Mouse (Mus musculus): ENCODE results near the gene 1700034J05Rik. TPM values are rescaled to one million over a fixed set of nuclear protein-coding genes. Genes with fewer than 3 reads are reported as not detected.

Gene 1700034J05Rik
- polyA plus RNA-seq (2015; fragmentation: Nextera tagmentation; extraction: Ambion mirVana), result 0.14 and 0.21 TPM in 2 replicates

DNA sequence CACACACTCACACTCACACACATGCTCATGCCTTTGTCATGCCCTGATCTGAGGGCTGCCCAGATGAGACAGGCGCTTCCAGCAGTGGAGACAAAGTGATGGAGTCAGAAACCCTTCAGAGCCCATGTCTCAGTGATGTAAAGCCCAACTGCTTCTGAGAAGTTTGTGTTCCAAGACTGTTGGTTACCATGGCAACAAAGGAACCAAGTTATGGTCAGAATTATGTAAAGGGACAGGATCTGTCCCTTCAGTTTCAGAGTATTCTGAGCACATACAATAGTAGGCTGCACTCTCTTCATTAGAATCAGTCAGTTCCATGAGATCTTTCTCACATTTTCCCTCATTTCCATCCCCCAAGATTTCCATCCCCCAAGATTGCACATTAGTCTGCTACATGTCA is at the start of gene 1700034J05Rik:
Gene 1700034J05Rik, minus strand, starts transcription at position 165 of the 400 bp plus-strand sequence.
- H3K4me3 ChIP-seq (replicated peaks; ENCODE audit: low read length), result no peak within 1 kb of the TSS
- 95% methylated on average over 1 of the region's 1 CpGs for WGBS

DNA sequence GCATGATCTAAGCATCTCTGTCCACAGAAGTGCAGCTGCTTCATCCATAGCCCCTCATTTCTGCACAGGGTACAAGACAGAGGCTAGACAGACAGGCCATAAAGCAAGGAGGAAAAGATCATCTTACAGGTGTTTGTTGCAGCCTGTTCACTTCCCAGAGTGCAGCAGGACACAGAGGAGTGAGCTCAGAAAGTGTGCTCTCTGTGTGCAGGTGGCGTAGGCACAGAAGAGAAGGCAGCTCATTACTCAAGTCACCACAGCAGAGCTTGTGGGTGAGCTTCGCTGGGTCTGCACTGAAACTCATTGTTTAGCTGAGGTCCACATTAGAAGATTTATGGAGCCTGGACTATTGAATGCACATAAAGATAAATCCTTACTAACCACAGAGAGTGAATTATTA is 45.5 kb upstream of the 1700034J05Rik start:
- ATAC-seq (ENCODE audit: insufficient read depth, low FRiP score), result no peak

More for the DNA sequence above, at the start of gene 1700034J05Rik:
- Histone ChIP-seq H3K9ac (ENCODE audit: low read length) (no peak within 1 kb of the TSS), H3K4me1 (ENCODE audit: control insufficient read depth, insufficient read depth, low read length) (peaks cover 5% of the 10 kb centered on the region; the same call in 1 of the 2 replicates), H3K9me3 (replicated peaks; ENCODE audit: control insufficient read depth, low read length) (no peaks in the 10 kb centered on the region), H3K27me3 (ENCODE audit: control insufficient read depth, insufficient read depth, low read length) (no peaks in the 10 kb centered on the region), H3K36me3 (ENCODE audit: control insufficient read depth, insufficient read depth, low read length) (no peaks in the 10 kb centered on the region), H3K27ac (ENCODE audit: low read length) (no peak within 1 kb of the TSS), H3K4me2 (ENCODE audit: low read depth, low read length) (no peak within 1 kb of the TSS)
- ATAC-seq (ENCODE audit: insufficient read depth, low FRiP score), result no peak

DNA sequence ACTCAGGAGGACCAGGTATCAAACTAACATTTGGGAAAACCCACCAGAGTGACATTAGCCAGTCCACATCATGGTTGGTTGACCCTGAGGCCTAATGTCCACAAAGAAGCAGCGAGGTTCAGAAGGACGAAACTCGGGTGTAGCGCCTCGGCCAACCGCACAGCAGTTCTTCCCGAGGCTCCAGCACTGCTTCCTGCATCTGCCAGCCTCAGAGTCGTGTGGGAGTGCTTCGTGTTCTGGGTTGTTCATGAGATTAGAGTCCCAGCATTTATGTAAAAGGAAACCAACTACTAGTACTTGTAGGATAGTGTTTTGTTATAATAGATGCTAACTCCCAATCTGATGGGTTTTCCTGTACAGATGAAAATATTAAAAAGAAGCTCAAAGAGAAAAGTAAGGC is 45.1 kb upstream of the 1700034J05Rik start:
- Histone ChIP-seq H3K4me1 (ENCODE audit: control insufficient read depth, insufficient read depth, low read length) (no peaks in the 10 kb centered on the region), H3K4me2 (ENCODE audit: low read depth, low read length) (no peak overlapping the region), H3K27me3 (ENCODE audit: control insufficient read depth, insufficient read depth, low read length) (no peaks in the 10 kb centered on the region), H3K4me3 (replicated peaks; ENCODE audit: low read length) (no peak overlapping the region), H3K9me3 (replicated peaks; ENCODE audit: control insufficient read depth, low read length) (no peaks in the 10 kb centered on the region), H3K36me3 (ENCODE audit: control insufficient read depth, insufficient read depth, low read length) (no peaks in the 10 kb centered on the region; the same call in 1 of the 2 replicates), H3K9ac (ENCODE audit: low read length) (no peak overlapping the region), H3K27ac (ENCODE audit: low read length) (no peak overlapping the region)
- WGBS, result 78% methylated on average over 9 of the region's 9 CpGs
- ATAC-seq (ENCODE audit: insufficient read depth, low FRiP score), result no peak

More for the DNA sequence above, 45.5 kb upstream of the 1700034J05Rik start:
- H3K27me3 ChIP-seq (ENCODE audit: control insufficient read depth, insufficient read depth, low read length), result no peaks in the 10 kb centered on the region
- no peaks in the 10 kb centered on the region; the same call in 1 of the 2 replicates for H3K36me3 ChIP-seq (ENCODE audit: control insufficient read depth, insufficient read depth, low read length)
- H3K4me2 ChIP-seq (ENCODE audit: low read depth, low read length), result no peak overlapping the region
- H3K9me3 ChIP-seq (replicated peaks; ENCODE audit: control insufficient read depth, low read length), result no peaks in the 10 kb centered on the region
- no peaks in the 10 kb centered on the region for H3K4me1 ChIP-seq (ENCODE audit: control insufficient read depth, insufficient read depth, low read length)
- H3K9ac ChIP-seq (ENCODE audit: low read length), result no peak overlapping the region
- no peak overlapping the region for H3K27ac ChIP-seq (ENCODE audit: low read length)
- WGBS, result 52% methylated on average over 2 of the region's 2 CpGs
- no peak overlapping the region for H3K4me3 ChIP-seq (replicated peaks; ENCODE audit: low read length)

DNA sequence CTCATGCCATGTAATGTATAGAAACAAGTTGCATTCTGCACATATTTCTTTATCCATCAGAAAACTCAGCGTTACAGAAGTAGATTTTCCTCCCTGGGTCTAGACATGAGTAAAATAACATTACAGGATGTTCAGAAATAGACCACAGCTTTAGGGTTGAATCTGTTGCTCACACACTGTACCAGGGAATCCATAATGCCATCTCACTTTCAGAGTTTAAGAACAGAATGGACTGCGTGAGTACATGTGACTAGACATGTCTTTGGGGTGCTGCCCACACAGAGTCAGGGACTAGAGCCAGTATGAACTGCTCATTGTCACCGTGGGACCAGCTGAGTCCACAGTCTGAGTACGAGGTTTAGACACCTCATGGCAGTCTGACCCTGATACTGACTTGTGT is 44.5 kb upstream of the 1700034J05Rik start:
- no peak for ATAC-seq (ENCODE audit: insufficient read depth, low FRiP score)
- 89% methylated on average over 4 of the region's 4 CpGs for WGBS
- no peaks in the 10 kb centered on the region for H3K36me3 ChIP-seq (ENCODE audit: control insufficient read depth, insufficient read depth, low read length)
- H3K4me3 ChIP-seq (replicated peaks; ENCODE audit: low read length), result no peak overlapping the region
- no peak overlapping the region for H3K4me2 ChIP-seq (ENCODE audit: low read depth, low read length)
- H3K9ac ChIP-seq (ENCODE audit: low read length), result no peak overlapping the region
- no peak overlapping the region for H3K27ac ChIP-seq (ENCODE audit: low read length)
- H3K9me3 ChIP-seq (replicated peaks; ENCODE audit: control insufficient read depth, low read length), result no peaks in the 10 kb centered on the region
- H3K4me1 ChIP-seq (ENCODE audit: control insufficient read depth, insufficient read depth, low read length), result no peaks in the 10 kb centered on the region
- no peaks in the 10 kb centered on the region for H3K27me3 ChIP-seq (ENCODE audit: control insufficient read depth, insufficient read depth, low read length)

DNA sequence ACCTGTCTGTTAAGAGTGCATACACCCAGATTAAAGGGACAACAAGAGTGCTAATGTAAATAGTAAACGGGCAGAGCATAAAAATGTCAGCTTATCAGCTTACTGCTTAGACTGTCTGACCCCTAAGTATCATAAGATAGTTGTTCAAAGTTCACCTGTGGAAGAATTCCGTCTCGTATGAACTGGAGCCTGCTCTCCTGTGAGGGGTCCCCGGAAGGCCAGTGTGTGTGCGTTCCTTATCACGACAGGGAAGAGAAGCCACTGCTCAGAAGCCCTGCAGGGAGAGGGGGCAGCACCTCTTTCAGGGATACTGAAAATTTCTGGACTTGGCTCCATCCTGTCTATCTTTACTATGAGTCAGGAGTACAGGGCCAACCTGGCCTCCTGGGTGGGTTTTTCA is 42.8 kb upstream of the 1700034J05Rik start:
- no peaks in the 10 kb centered on the region for H3K4me1 ChIP-seq (ENCODE audit: control insufficient read depth, insufficient read depth, low read length)
- H3K36me3 ChIP-seq (ENCODE audit: control insufficient read depth, insufficient read depth, low read length), result no peaks in the 10 kb centered on the region

DNA sequence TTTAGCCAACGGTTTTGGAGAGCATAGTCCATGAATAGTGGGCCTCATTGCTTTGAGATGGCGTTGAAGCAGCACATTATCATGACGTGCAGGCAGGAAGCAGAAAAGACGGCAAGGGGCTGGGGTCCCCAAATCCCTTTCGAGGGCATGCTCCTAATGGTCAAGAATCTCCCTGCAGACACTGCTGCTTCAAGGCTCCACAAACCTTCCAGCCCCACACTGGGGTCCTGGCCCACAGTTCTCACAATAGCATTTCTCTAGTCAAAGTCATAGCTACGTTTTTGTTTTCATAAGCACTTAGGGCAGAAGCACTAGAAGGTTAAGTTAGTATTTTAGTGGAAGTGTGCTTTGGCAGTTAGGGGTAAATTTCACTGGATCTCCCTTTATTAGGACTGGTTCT is 41.7 kb upstream of the 1700034J05Rik start:
- Histone ChIP-seq H3K9ac (ENCODE audit: low read length) (no peak overlapping the region), H3K27ac (ENCODE audit: low read length) (no peak overlapping the region), H3K27me3 (ENCODE audit: control insufficient read depth, insufficient read depth, low read length) (no peaks in the 10 kb centered on the region), H3K4me2 (ENCODE audit: low read depth, low read length) (no peak overlapping the region), H3K36me3 (ENCODE audit: control insufficient read depth, insufficient read depth, low read length) (no peaks in the 10 kb centered on the region), H3K9me3 (replicated peaks; ENCODE audit: control insufficient read depth, low read length) (no peaks in the 10 kb centered on the region), H3K4me1 (ENCODE audit: control insufficient read depth, insufficient read depth, low read length) (no peaks in the 10 kb centered on the region), H3K4me3 (replicated peaks; ENCODE audit: low read length) (no peak overlapping the region)
- WGBS, result 90% methylated on average over 6 of the region's 6 CpGs
- ATAC-seq (ENCODE audit: insufficient read depth, low FRiP score), result no peak

More for the DNA sequence above, 42.8 kb upstream of the 1700034J05Rik start:
- Histone ChIP-seq H3K4me2 (ENCODE audit: low read depth, low read length) (no peak overlapping the region), H3K9ac (ENCODE audit: low read length) (no peak overlapping the region), H3K27ac (ENCODE audit: low read length) (no peak overlapping the region), H3K27me3 (ENCODE audit: control insufficient read depth, insufficient read depth, low read length) (no peaks in the 10 kb centered on the region), H3K9me3 (replicated peaks; ENCODE audit: control insufficient read depth, low read length) (no peaks in the 10 kb centered on the region), H3K4me3 (replicated peaks; ENCODE audit: low read length) (no peak overlapping the region)
- no peak for ATAC-seq (ENCODE audit: insufficient read depth, low FRiP score)
- WGBS, result 71% methylated on average over 6 of the region's 6 CpGs

DNA sequence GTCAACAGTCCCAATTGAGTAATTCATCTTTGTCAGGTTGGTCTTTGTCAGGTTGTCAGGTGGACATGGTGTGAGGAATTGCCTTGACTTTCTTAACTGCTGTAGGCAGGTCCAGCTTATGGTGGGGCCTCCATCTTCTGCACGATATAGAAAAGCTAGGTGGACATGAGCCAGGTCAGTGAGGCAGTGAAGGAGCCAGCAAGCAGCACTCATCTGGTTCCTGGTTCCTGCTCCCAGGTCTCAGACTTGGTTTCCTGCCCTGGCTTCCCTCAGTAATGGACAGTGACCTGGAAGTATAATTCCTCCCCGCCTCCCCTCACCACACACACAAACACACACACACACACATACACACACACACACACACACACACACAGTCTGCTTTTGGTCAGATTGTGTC is 41.2 kb upstream of the 1700034J05Rik start:
- no peak for ATAC-seq (ENCODE audit: insufficient read depth, low FRiP score)
- no peaks in the 10 kb centered on the region for H3K27me3 ChIP-seq (ENCODE audit: control insufficient read depth, insufficient read depth, low read length)
- no peak overlapping the region for H3K4me3 ChIP-seq (replicated peaks; ENCODE audit: low read length)
- no peak overlapping the region for H3K4me2 ChIP-seq (ENCODE audit: low read depth, low read length)
- WGBS, result 83% methylated on average over 2 of the region's 2 CpGs
- H3K36me3 ChIP-seq (ENCODE audit: control insufficient read depth, insufficient read depth, low read length), result no peaks in the 10 kb centered on the region
- no peaks in the 10 kb centered on the region for H3K9me3 ChIP-seq (replicated peaks; ENCODE audit: control insufficient read depth, low read length)
- H3K4me1 ChIP-seq (ENCODE audit: control insufficient read depth, insufficient read depth, low read length), result no peaks in the 10 kb centered on the region
- no peak overlapping the region for H3K27ac ChIP-seq (ENCODE audit: low read length)
- H3K9ac ChIP-seq (ENCODE audit: low read length), result no peak overlapping the region

DNA sequence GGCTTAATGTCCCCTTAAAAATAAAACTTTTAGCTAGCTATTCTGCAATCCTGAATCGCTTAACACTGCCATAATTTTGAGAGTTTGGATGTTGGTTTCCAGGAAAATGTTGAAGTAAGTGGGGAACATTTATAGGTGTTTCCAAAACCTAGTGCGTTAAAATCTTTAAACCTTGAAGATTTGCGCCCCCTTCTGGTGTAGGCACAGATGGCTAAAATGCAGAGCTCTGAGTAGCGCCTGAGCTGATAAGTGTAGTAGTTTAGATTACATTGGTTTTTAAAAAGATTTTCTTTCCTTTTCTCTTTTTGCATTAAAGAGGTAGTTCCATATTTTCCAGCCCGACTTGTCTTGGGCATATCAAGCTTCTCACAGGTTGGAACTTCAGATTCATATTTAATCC is 40.0 kb upstream of the 1700034J05Rik start:
- Histone ChIP-seq H3K36me3 (ENCODE audit: control insufficient read depth, insufficient read depth, low read length) (no peaks in the 10 kb centered on the region), H3K9me3 (replicated peaks; ENCODE audit: control insufficient read depth, low read length) (no peaks in the 10 kb centered on the region), H3K27me3 (ENCODE audit: control insufficient read depth, insufficient read depth, low read length) (no peaks in the 10 kb centered on the region), H3K9ac (ENCODE audit: low read length) (no peak overlapping the region), H3K27ac (ENCODE audit: low read length) (no peak overlapping the region), H3K4me1 (ENCODE audit: control insufficient read depth, insufficient read depth, low read length) (no peaks in the 10 kb centered on the region), H3K4me2 (ENCODE audit: low read depth, low read length) (no peak overlapping the region), H3K4me3 (replicated peaks; ENCODE audit: low read length) (no peak overlapping the region)
- no peak for ATAC-seq (ENCODE audit: insufficient read depth, low FRiP score)
- WGBS, result 37% methylated on average over 5 of the region's 5 CpGs

DNA sequence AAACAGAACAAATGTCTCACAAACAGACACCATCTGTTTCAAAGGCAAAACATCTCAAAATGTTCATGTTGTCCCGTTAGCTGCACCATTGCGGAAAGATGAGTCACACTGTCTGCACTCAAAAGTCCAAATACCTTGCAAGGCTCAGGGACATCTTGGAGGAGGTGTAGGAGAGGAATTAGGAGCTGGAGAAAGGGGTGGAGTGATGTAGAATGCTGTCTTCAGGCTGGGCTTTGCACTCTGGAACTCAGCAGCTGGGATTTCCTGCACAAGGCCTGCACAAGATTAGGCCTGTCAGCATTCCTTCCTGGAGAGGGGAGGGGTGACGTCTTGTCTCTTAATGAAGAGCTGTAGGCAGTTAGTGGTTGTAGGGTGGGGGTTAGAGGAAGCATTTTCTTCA is 30.3 kb upstream of the 1700034J05Rik start:
- 61% methylated on average over 3 of the region's 3 CpGs for WGBS
- H3K4me2 ChIP-seq (ENCODE audit: low read depth, low read length), result no peak overlapping the region
- no peaks in the 10 kb centered on the region for H3K36me3 ChIP-seq (ENCODE audit: control insufficient read depth, insufficient read depth, low read length)
- peaks cover 2% of the 10 kb centered on the region for H3K4me1 ChIP-seq (ENCODE audit: control insufficient read depth, insufficient read depth, low read length)
- ATAC-seq (ENCODE audit: insufficient read depth, low FRiP score), result no peak
- H3K9ac ChIP-seq (ENCODE audit: low read length), result no peak overlapping the region
- H3K9me3 ChIP-seq (replicated peaks; ENCODE audit: control insufficient read depth, low read length), result no peaks in the 10 kb centered on the region
- H3K27ac ChIP-seq (ENCODE audit: low read length), result no peak overlapping the region
- no peak overlapping the region for H3K4me3 ChIP-seq (replicated peaks; ENCODE audit: low read length)
- no peaks in the 10 kb centered on the region for H3K27me3 ChIP-seq (ENCODE audit: control insufficient read depth, insufficient read depth, low read length)
